Mouse (Mus musculus) liver, embryonic 14.5 days (tissue): ENCODE results near the gene Pm20d2.

Experiments used
- CTCF ChIP-seq: IDR thresholded peaks from 2 replicates; pipeline ENCODE4 v1.5.1; 2016; ENCODE audit warnings: antibody characterized with exemption, low read depth, control low read depth
- EP300 ChIP-seq: IDR thresholded peaks from 2 replicates; pipeline ENCODE4 v1.6.1; 2016; ENCODE audit warnings: antibody characterized with exemption, low read depth

DNA sequence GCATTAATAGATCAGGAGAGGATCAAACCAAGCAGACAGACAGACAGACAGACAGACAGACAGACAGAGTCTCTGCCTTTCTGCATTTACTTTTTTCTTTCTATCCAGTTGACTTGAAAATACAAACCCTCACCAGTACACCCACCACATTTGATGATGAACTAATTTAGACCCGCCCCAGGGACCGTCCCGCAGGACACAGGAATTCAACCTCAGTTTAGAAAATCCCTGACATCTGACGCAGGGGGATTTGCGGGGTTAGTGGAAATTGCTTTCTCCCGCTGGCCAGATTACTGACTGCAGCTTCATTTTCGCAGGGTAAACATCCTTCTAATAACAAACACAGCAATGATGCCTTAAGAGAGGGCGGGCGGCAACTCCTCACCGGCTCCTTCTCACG lies 57.3 kb downstream of the Pm20d2 start, which contains the start of gene Gabrr1:
- TF ChIP-seq CTCF, result no peak
- no peak for TF ChIP-seq EP300
